Mouse (Mus musculus) 416B (cell line): ENCODE data around the gene Cdk2ap2.

Experiments
- DNase-seq: peaks from one replicate; pipeline ENCODE4 v3.0.0; 2011; ENCODE audit warnings: low read depth

Gene Cdk2ap2

DNA sequence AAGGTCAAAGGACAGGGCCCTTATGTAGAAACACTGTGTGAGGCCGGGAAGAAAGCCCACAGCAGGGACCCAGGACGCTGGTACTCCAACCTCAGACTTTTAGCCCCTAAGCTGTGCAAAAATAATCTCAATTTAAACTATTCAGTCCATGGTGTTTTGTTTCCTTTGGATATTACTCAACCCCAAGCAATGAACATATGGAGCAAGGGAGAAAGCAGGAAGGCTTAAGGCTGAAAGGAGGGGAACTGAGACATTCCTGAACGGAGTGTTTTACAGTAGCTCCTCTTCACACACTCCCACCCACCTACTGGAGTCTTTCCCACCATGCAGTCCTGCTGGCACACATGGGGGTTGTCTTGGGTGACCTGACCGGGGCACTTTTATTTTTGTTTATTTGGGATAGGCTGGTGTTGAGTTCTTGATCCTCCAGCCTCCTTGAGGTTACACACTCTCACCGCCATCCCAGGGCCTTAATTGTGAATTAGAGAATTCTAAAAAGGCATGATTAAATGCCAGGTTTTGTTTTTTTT is 2.1 kb upstream of the Cdk2ap2 start:
- DNase-seq: no peak

- no peak for DNase-seq
These were observed 1.2 kb upstream of the Cdk2ap2 start for GRCm38 (mm10) chr19:4095802-4096201.

DNA sequence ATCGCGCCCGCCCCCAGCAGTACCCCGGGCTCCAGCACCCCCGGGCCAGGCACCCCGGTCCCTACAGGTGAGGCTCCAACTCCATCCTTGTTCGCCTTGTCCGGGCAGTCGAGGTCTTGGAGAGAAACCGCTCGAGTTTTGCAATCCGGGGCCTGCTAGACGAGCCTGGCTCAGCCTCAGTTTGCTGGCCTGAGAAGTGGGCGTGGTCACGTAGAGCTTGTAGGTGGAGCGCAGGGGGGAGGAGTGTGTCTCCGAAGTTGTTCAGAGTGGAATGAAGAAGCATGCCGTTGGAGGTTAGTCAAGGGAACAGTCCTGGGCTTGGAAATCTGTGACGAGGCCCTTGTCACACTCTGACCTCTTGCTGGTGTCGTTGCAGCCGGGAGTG is 451 bp downstream of the Cdk2ap2 start:
- peak; percentile 96 for DNase-seq

GRCm38 (mm10) chr19:4098426-4098825 is 1.4 kb downstream of the Cdk2ap2 start:
- DNase-seq: peak; percentile 72

GRCm38 (mm10) chr19:4099056-4099455 is 2.1 kb downstream of the Cdk2ap2 start:
- peak; percentile 96 for DNase-seq

DNA sequence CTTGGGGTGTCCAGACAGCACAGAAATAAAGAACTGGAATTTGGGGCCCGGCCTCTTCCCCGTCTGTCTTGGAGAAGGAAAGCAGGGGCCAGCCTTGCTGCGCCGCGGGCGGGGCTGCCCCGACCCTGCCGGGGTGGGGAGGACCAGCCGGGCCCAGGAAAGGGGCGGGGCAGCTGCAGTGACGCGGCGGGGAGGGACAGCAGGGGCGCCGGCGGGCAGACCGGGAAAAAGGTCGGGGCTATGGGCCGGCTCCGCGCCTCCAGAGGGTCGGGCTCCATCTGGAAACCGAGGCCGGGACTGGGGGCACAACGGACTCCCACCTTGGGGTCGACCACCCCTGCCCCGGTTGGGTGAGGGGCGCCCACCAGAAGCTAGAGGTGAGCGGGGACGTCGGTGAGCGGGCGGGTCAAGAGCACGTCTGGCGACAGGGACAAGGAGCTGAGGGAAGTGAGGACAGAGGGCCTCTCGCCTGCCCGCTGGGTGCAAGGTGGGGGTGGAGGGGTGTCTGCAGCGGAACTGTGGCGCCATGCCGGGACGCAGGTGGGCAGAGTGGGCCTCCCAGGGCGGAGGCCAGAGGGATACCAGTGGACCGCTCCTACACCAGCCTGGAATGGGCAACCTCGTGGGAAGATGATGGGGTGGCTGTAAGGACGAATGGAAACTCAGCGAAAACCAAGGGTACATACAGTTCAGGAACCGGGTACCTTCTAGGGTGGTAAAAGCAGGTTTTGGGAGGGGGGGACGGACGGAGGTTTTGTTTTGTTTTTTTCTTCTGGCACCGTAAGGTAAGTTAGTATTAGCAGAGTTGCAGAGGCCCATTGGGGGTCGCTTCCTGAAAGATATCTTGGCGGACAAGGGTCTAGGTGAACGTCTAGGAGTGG is 3.1 kb downstream of the Cdk2ap2 start, which contains the start of gene Pitpnm1:
Gene Pitpnm1 (plus strand): TSS at position 162 of the 881 bp plus-strand sequence.
- peak; percentile 42 for DNase-seq

GRCm38 (mm10) chr19:4100718-4101261 is 3.8 kb downstream of the Cdk2ap2 start:
- DNase-seq: no peak

DNA sequence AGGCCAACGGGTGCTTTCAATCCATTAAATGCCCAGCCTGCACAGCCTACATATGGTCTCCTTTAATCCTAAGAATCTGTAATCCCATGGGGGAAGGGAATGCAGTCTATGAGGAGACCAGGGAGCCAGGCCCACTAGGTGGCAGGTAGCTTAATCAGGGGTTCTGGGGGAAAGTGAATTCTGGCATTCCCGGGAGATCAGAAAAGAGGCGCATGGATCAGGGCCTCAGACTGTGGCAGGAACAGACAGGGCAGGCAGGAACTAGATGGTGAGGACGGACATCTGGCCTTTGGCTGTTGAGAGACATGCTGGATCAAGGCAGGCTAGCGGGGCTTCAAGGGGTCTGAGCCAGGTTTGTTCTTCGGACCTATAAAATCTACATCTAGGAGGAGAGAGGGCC is 4.5 kb downstream of the Cdk2ap2 start:
- DNase-seq: no peak

GRCm38 (mm10) chr19:4102049-4102448 is 5.1 kb downstream of the Cdk2ap2 start:
- DNase-seq: no peak

- DNase-seq: no peak
These were observed 5.6 kb downstream of the Cdk2ap2 start for GRCm38 (mm10) chr19:4102626-4103025.

GRCm38 (mm10) chr19:4103294-4103693 is 6.3 kb downstream of the Cdk2ap2 start:
- DNase-seq: no peak

DNA sequence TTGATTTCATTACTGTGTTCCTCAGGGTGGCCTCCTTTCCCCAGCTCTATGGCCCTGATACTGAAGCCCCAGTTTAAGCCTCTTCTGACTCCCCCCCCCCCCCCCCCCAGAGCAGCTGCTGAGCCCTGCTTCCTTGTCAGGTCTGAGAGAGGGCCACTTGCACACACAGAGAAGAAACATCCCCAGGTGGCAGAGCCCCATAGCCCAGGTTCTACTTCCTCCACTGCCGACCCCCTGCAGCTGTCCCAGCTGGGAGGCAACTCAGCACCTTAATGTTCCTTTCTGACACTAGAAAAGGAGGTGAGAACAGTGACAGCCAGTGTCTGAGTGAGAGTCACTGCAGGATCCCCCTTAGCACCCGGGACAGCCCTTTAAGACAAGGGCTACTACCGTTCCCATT is 6.8 kb downstream of the Cdk2ap2 start:
- DNase-seq: no peak

GRCm38 (mm10) chr19:4104675-4105194 is 7.8 kb downstream of the Cdk2ap2 start:
- no peak for DNase-seq

DNA sequence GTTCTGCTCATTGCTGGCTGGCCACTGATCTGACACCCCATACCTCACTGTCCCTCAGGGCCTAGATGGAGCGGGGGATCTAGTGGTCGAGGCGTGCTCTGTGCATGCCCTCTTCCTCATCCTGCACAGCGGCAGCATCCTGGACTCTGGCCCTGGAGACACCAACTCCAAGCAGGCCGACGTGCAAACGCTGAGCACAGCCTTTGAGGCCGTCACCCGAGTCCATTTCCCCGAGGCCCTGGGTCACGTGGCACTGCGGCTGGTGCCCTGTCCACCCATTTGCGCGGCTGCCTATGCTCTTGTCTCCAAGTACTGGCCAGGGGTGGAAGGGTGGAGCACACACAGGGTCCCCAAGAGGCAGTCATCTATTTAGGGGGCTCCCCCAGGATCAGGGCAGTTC is 9.7 kb downstream of the Cdk2ap2 start:
- no peak for DNase-seq

GRCm38 (mm10) chr19:4108535-4108934 is 11.6 kb downstream of the Cdk2ap2 start:
- DNase-seq: no peak

GRCm38 (mm10) chr19:4112063-4112960 is 15.3 kb downstream of the Cdk2ap2 start:
- peak; percentile 39 for DNase-seq

- DNase-seq: peak; percentile 99
These were observed 16.3 kb downstream of the Cdk2ap2 start for GRCm38 (mm10) chr19:4113186-4113805.

- DNase-seq: no peak
These were observed 16.8 kb downstream of the Cdk2ap2 start for GRCm38 (mm10) chr19:4113806-4114230.

DNA sequence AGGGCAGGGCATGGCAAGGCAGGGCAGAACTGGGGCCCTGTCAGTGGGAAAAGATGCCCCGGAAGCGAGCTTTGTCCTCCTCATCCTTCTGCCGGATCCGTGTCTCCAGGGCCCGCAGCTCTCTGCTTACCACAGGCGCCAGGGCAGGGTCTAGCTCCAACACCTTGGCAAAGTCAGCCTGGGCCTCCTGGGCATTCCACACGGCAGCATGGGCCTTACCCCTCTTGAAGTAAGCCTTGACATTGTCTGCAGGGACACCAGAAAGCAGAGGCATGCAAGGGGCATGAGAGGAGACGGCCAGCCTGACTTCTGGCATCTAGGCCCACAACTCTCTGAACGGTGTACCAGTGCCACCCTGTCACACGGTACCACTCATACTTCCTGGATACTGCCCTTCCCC is 17.6 kb downstream of the Cdk2ap2 start:
- no peak for DNase-seq

DNA sequence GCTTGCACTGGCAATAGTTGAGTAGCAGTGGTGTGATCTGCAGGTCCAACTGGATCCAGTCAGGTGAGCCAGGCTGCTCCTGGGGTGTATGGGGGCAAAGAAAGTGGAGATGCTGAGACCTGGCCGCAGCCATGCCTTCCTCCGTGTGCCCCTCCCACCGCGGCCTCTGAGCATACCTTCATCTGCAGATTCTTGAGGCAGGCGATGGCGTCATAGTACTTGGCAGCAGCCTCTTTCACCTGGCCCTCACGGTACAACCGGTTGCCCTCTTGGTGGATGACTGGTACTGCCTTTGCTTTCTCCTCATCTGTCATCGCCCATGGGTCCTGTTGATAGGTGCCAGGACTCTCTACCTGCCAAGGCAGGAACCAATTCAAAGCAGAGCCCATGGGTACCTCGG is 18.2 kb downstream of the Cdk2ap2 start:
- no peak for DNase-seq

DNA sequence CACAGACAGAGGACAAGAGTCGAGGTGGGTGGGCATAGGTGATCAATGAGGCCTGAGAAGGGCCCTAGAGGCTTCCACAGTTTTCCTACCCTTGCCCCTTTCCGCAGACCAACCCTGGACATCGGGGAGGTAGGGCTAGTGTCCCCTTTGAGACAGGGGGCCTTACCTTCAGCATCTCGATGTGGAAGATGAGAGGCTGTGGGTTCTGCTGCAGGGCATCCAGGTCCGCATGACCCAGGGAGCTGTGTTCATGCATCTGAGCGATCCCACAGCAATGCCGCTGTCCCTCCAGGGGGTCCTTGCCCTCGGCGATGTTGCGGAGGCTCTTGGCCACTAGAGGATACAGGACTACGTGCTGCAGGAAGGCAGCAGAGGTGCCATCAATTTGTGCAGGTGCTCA is 18.8 kb downstream of the Cdk2ap2 start:
- no peak for DNase-seq

- DNase-seq: no peak
These were observed 20.0 kb downstream of the Cdk2ap2 start for GRCm38 (mm10) chr19:4117006-4117405.
